Mouse (Mus musculus) liver, embryonic 14.5 days (tissue): ENCODE measurements around the gene Prkar2a. TPM values are rescaled to one million over a fixed set of nuclear protein-coding genes. Genes with fewer than 3 reads are reported as not detected.
A peak's percentile ranks its signal among the peaks of the same experiment; 100 is the strongest.

Source experiments
- ATAC-seq: fragments of 200-750 bp; cut with Nextera tagmentation; 2 replicates; pipeline ENCODE4 v1.8.0; 2017; ENCODE audit warnings: moderate number of reproducible peaks, mild to moderate bottlenecking, moderate library complexity; ENCODE audit not compliant: insufficient read depth
- DNase-seq, 3 experiments: peaks; one replicate each; pipeline ENCODE4 v3.0.0-alpha.2; 2012 to 2013; ENCODE audit warnings: low read depth in 3 of 3, low spot score in 3 of 3
- H3K27ac ChIP-seq: fragments of 300-500 bp; sonication (generic); 2 replicates; pipeline ENCODE4 v1.5.1; 2014; ENCODE audit warnings: moderate library complexity, mild to moderate bottlenecking, control low read depth, inconsistent platforms
- H3K27me3 ChIP-seq: fragments of 300-500 bp; sonication (generic); 2 replicates; pipeline ENCODE4 v1.6.1; 2014; ENCODE audit warnings: mild to moderate bottlenecking, low read length, moderate library complexity; ENCODE audit not compliant: control insufficient read depth, insufficient read depth
- H3K36me3 ChIP-seq: fragments of 300-500 bp; sonication (generic); replicated peaks from 2 replicates; pipeline ENCODE4 v1.6.1; 2014; ENCODE audit warnings: low read depth; ENCODE audit not compliant: control insufficient read depth, insufficient read depth
- H3K4me1 ChIP-seq, 2 experiments: fragments of 200-500 bp in 1 of 2; fragments of 300-500 bp in 1 of 2; sonication (generic) in 1 of 2; replicated peaks; 2 replicates each; pipeline ENCODE4 v1.6.1; 2012 to 2014; ENCODE audit warnings: antibody characterized with exemption in 1 of 2, inconsistent platforms in 1 of 2, low read length in 1 of 2; ENCODE audit not compliant: control insufficient read depth in 2 of 2, insufficient read depth in 2 of 2
- H3K4me2 ChIP-seq: fragments of 300-500 bp; sonication (generic); 2 replicates; pipeline ENCODE4 v1.6.1; 2014; ENCODE audit warnings: low read depth, mild to moderate bottlenecking, control low read depth, moderate library complexity
- H3K4me3 ChIP-seq, 2 experiments: fragments of 200-500 bp in 1 of 2; fragments of 300-500 bp in 1 of 2; sonication (generic) in 1 of 2; 2 replicates each; pipeline ENCODE4 v1.5.1; 2012 to 2014; ENCODE audit warnings: low read depth in 2 of 2, low read length in 2 of 2, mild to moderate bottlenecking in 2 of 2, control low read depth in 1 of 2, inconsistent platforms in 1 of 2, moderate library complexity in 1 of 2; ENCODE audit not compliant: insufficient read depth in 1 of 2
- H3K9ac ChIP-seq: fragments of 300-500 bp; sonication (generic); replicated peaks from 2 replicates; pipeline ENCODE4 v1.6.1; 2014; ENCODE audit warnings: mild to moderate bottlenecking, control low read depth, moderate library complexity
- H3K9me3 ChIP-seq: fragments of 300-500 bp; sonication (generic); 2 replicates; pipeline ENCODE4 v1.6.1; 2016; ENCODE audit warnings: low read length, mixed read lengths; ENCODE audit not compliant: control insufficient read depth
- CTCF ChIP-seq: IDR thresholded peaks from 2 replicates; pipeline ENCODE4 v1.5.1; 2016; ENCODE audit warnings: antibody characterized with exemption, low read depth, control low read depth
- EP300 ChIP-seq: IDR thresholded peaks from 2 replicates; pipeline ENCODE4 v1.6.1; 2016; ENCODE audit warnings: antibody characterized with exemption, low read depth
- WGBS: fragments of 180-500 bp; shearing (Covaris S2); extraction: QIAGEN DNeasy Blood & Tissue Kit; methylation state at CpG from one replicate; pipeline ENCODE4 v1.1.7; 2014; ENCODE audit not compliant: insufficient replicate concordance; 5-methylcytosine and 5-hydroxymethylcytosine counted together
- polyA plus RNA-seq, 2 experiments: library from polyadenylated mRNA; depleted of rRNA in 1 of 2; stranded (reverse) in 1 of 2; unstranded in 1 of 2; fragments of >200 nt; fragmentation: Nextera tagmentation in 1 of 2; extraction: Ambion mirVana in 1 of 2; gene quantifications; 2 replicates each; pipeline versions ENCODE4 v1.2.1 to v1.2.3; 2012 to 2014

The Prkar2a gene
- polyA plus RNA-seq, 2 experiments = 6.4 to 9.9 TPM

DNA sequence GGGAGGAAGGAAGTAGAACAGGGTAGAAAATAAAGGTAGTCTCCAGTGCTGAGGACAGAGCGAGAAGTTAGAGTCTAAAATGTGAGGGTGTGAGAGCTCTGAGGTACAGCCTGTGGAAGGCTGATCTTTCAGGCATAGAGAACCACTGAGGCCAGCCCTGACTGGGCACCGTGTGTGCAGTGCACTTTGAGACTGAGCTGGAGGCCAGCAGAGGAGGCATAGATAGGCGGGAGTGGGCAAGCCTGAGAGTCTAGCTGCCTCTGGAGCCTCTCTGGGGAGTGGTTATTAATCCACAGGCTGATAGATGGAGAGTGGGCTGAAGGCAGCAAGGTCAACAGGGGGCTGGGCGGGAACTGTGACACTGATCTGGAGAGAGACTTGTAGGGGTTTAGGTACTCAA lies 92.8 kb downstream of the Prkar2a start:
- ATAC-seq = no peak
- no peak overlapping the region for H3K9ac ChIP-seq
- no peaks in the 10 kb centered on the region; the same call in none of the 2 replicates for H3K36me3 ChIP-seq
- TF ChIP-seq CTCF (no peak), EP300 (no peak)
- H3K27me3 ChIP-seq = no peaks in the 10 kb centered on the region; the same call in 1 of the 2 replicates
- H3K9me3 ChIP-seq = no peaks in the 10 kb centered on the region
- no peak for DNase-seq
- H3K27ac ChIP-seq = no peak overlapping the region
- 58% methylated on average over 4 of the region's 4 CpGs for WGBS
- no peak overlapping the region for H3K4me2 ChIP-seq
- H3K4me3 ChIP-seq = no peak overlapping the region
- H3K4me1 ChIP-seq = peaks cover 19 to 28% of the 10 kb centered on the region in 2 experiments

DNA sequence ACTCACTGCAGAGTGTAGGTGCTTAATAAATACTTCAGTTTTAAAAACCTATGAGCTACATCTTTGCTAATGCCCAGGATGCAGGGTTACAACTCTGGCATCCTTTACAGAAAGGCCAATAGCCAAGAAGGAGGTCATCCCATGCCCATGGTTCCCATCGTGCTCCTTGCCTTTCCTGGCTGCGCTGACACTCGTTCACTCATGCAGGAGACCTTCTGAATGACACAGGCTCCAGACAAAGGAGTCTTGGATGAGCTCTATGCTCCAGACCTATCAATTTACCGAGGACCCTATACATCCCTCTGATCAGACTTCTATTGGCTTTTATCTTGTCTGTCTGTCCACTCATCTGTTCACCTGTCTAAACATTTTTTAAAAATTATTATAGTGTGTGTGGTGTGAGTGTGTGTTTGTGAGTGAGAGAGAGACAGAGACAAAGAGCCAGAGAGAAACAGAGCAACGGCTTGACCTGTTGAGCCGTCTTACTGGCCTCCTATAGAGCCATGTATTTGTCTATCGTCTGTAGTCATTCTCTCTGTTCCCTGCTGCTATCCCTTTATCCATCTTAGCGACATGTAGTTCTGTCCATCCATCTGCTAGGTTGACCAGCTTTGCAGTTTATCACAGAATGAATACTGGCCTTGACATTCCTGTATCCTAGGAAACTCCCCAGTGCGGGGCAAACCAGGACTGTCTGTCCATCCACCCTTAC lies 93.9 kb downstream of the Prkar2a start:
- Histone ChIP-seq H3K9ac (peak overlapping the region; percentile 99), H3K27ac (peak overlapping the region; percentile 5; the same call in 1 of the 2 replicates), H3K4me3 (peak overlapping the region; percentile 96 to 98), H3K4me2 (peak overlapping the region; percentile 66), H3K27me3 (no peaks in the 10 kb centered on the region; the same call in 1 of the 2 replicates), H3K9me3 (no peaks in the 10 kb centered on the region), H3K36me3 (no peaks in the 10 kb centered on the region; the same call in none of the 2 replicates), H3K4me1 (peaks cover 10 to 19% of the 10 kb centered on the region in 2 experiments)
- DNase-seq (no peak), ATAC-seq (no peak)
- no peak for TF ChIP-seq CTCF
- WGBS = 41% methylated on average over 9 of the region's 9 CpGs

DNA sequence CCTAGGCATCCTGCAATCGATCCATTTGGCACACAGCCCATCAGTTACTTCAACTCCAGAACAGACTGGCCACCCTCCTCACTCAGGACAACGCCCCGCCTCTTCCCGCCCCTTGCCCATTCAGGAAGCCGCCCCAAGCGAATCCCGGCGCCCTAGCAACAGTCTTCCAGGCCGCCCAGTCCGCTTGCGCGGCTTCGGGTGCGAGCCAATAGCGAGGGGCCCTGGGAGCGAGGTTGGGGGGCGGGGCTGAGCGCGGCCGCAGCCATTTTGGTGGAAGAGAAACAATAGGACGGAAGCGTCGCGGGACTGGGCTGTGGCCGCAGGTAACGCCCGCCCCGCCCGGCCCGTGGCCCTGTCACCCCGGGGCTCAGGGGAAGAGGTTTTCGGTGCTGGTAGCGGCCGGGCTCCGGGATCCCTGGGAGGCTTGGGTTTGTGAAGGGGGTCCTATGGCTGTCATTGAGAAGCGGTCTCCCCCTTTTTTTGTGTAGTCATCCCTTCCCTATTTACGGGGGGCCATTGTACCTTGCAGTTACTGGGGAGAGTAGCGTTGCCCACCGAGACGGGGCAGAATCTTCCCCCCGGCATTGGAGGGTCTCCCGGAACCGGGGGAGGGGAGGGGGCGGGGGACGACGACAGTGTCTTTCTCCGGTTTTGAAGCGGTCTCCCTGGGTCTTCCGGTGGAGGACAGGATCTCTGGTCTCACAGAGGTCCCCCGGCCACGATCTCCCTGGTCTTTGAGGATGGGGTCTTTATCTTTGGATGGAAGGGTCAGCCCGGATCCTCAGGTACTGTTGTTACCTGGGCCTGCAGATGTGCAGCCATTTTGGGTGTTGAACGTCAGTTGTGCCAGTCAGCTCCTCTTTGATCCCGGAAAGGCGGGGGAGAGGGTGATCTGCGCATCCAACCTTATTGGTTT lies 94.7 kb downstream of the Prkar2a start, which contains the start of gene Ip6k2:
Gene Ip6k2, plus strand, starts transcription at position 249 of the 916 bp plus-strand sequence.
- DNase-seq (peak; percentile 84 to 87 (median 85)), ATAC-seq (peak; percentile 97)
- H3K4me1 ChIP-seq = peaks cover 10 to 22% of the 10 kb centered on the region in 2 experiments
- H3K4me3 ChIP-seq = peak within 1 kb of the TSS; percentile 96 to 98
- peak within 1 kb of the TSS; percentile 66 for H3K4me2 ChIP-seq
- no peaks in the 10 kb centered on the region for H3K9me3 ChIP-seq
- WGBS = under 1% methylated on average over 56 of the region's 56 CpGs
- no peak for TF ChIP-seq EP300
- TF ChIP-seq CTCF = no peak
- H3K36me3 ChIP-seq = peaks cover 4% of the 10 kb centered on the region
- peak within 1 kb of the TSS; percentile 80 for H3K27ac ChIP-seq
- no peaks in the 10 kb centered on the region; the same call in 1 of the 2 replicates for H3K27me3 ChIP-seq
- peak within 1 kb of the TSS; percentile 99 for H3K9ac ChIP-seq

DNA sequence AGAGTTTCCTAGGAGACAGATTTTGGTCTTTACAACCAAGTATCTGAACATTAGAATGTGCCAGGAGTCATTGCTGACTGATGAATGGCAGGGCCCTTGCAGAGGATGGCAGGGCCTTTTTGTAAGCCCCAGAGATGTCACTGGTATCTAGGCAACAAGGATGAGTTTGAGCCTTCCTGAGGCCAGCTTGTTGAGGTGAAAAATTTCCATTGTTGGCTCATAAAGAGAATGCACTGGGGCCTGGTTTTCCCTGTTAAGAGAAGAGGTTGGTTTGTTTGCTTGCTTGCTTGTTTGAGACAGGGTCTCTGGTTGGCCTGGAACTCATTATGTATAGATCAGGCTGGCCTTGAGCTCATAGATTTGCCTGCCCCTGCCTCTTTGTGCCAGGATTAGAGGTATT lies 96.3 kb downstream of the Prkar2a start:
- Histone ChIP-seq H3K4me1 (peaks cover 10 to 24% of the 10 kb centered on the region in 2 experiments), H3K9me3 (no peaks in the 10 kb centered on the region), H3K36me3 (peaks cover 4% of the 10 kb centered on the region), H3K27me3 (no peaks in the 10 kb centered on the region; the same call in 1 of the 2 replicates), H3K9ac (no peak overlapping the region; the same call in 1 of the 2 replicates), H3K4me3 (peak overlapping the region; percentile 14 to 96; a peak in 3 of 4 replicates), H3K27ac (no peak overlapping the region), H3K4me2 (peak overlapping the region; percentile 66)
- DNase-seq = no peak
- no peak for TF ChIP-seq CTCF
- ATAC-seq = no peak

DNA sequence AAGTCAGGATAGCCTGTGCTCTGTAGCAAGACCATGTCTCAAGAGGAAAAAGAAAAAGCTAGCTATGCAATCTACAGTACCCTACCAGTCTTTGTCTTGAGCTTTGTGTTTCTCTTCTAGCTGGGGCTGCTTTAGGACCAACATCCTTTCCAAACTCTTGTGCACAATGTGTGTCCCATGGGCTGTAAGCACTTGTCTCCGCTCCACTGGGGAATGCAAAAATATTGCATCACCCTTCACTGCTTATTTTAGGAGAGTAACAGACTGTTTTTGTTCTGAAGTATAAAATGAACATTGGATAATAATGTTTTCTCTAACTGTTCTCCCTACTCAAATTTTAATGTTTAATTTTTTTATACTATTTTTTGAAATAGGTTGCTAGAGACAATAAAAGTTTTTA lies 97.4 kb downstream of the Prkar2a start:
- no peaks in the 10 kb centered on the region for H3K9me3 ChIP-seq
- ATAC-seq (no peak), DNase-seq (no peak)
- H3K4me1 ChIP-seq = peaks cover 12 to 29% of the 10 kb centered on the region in 2 experiments
- H3K27me3 ChIP-seq = no peaks in the 10 kb centered on the region
- 80% methylated on average over 1 of the region's 1 CpGs for WGBS
- TF ChIP-seq CTCF = no peak
- TF ChIP-seq EP300 = no peak
- H3K9ac ChIP-seq = no peak overlapping the region
- H3K4me2 ChIP-seq = no peak overlapping the region
- no peak overlapping the region for H3K27ac ChIP-seq
- H3K4me3 ChIP-seq = no peak overlapping the region
- peaks cover 4% of the 10 kb centered on the region for H3K36me3 ChIP-seq
